Mouse (Mus musculus) brown adipose tissue, adult 24 weeks (tissue): ENCODE results near the gene Slc5a7. TPM values are rescaled to one million over a fixed set of nuclear protein-coding genes. Genes with fewer than 3 reads are reported as not detected.

ENCODE experiments used
- H3K27ac ChIP-seq: fragments of 200-500 bp; replicated peaks from 2 replicates; pipeline ENCODE4 v1.5.1; 2012; ENCODE audit warnings: low read depth, mild to moderate bottlenecking, low read length
- H3K4me1 ChIP-seq: fragments of 200-500 bp; 2 replicates; pipeline ENCODE4 v1.6.1; 2012; ENCODE audit warnings: low read length, mixed read lengths; ENCODE audit not compliant: control insufficient read depth, insufficient read depth, insufficient read length
- H3K4me3 ChIP-seq: fragments of 200-500 bp; 2 replicates; pipeline ENCODE4 v1.5.1; 2012; ENCODE audit warnings: low read depth, mild to moderate bottlenecking, low read length, moderate library complexity; ENCODE audit not compliant: insufficient read depth
- polyA plus RNA-seq: library from polyadenylated mRNA; stranded (reverse); fragments of >200 nt; gene quantifications from 2 replicates; pipeline ENCODE4 v1.2.4, GENCODE M21; 2012; ENCODE audit not compliant: missing spikeins, insufficient read depth, insufficient read length

The Slc5a7 gene
- 0.38 and 0.44 TPM in 2 replicates for polyA plus RNA-seq

GRCm38 (mm10) chr17:54298934-54299333 lies at the start of gene Slc5a7:
Gene Slc5a7 (minus strand): TSS chr17:54299034.
- Histone ChIP-seq H3K27ac (no peak within 1 kb of the TSS), H3K4me3 (no peak within 1 kb of the TSS)

GRCm38 (mm10) chr17:54347672-54348071 lies 48.8 kb upstream of the Slc5a7 start:
- H3K4me1 ChIP-seq = no peaks in the 10 kb centered on the region

More at GRCm38 (mm10) chr17:54298934-54299333, at the start of gene Slc5a7:
- H3K4me1 ChIP-seq = no peaks in the 10 kb centered on the region

GRCm38 (mm10) chr17:54343395-54343794 lies 44.6 kb upstream of the Slc5a7 start:
- H3K4me3 ChIP-seq = no peak overlapping the region
- H3K4me1 ChIP-seq = no peaks in the 10 kb centered on the region
- H3K27ac ChIP-seq = no peak overlapping the region

More at GRCm38 (mm10) chr17:54347672-54348071, 48.8 kb upstream of the Slc5a7 start:
- Histone ChIP-seq H3K27ac (no peak overlapping the region), H3K4me3 (no peak overlapping the region)

- no peak overlapping the region for H3K27ac ChIP-seq
- no peak overlapping the region for H3K4me3 ChIP-seq
- H3K4me1 ChIP-seq = no peaks in the 10 kb centered on the region
Observed at GRCm38 (mm10) chr17:54298232-54298924, 456 bp downstream of the Slc5a7 start.

GRCm38 (mm10) chr17:54250783-54251182 lies 48.1 kb downstream of the Slc5a7 start:
- Histone ChIP-seq H3K4me1 (no peaks in the 10 kb centered on the region), H3K4me3 (no peak overlapping the region), H3K27ac (no peak overlapping the region)

- no peak overlapping the region for H3K27ac ChIP-seq
- no peak overlapping the region for H3K4me3 ChIP-seq
- no peaks in the 10 kb centered on the region for H3K4me1 ChIP-seq
Observed at GRCm38 (mm10) chr17:54243650-54244300, 55.1 kb downstream of the Slc5a7 start.

- Histone ChIP-seq H3K27ac (no peak overlapping the region), H3K4me1 (no peaks in the 10 kb centered on the region), H3K4me3 (no peak overlapping the region)
Observed at GRCm38 (mm10) chr17:54239435-54239834, 59.4 kb downstream of the Slc5a7 start.
